Comparison of ENCODE assay signal across 17 mouse cellular contexts in genomic region chr11:34079542-34080464, GRCm38 (mm10). TPM values are rescaled to one million over a fixed set of nuclear protein-coding genes. Genes with fewer than 3 reads are reported as not detected.
DNase-seq lines count a peak whose midpoint lies in the region; ATAC-seq and TF ChIP-seq lines count a peak whose summit lies in the region.
"Had no signal": no experiment of that assay in that cellular context is flagged by ENCODE, and none has a peak within 500 bp of the region (broad histone marks: within the 10 kb centered on the region; RNA-seq: fewer than 3 reads in every experiment).

No protein-coding gene starts in this region.

- peaks cover 6% of the 10 kb centered on the region for H3K4me1 ChIP-seq in hindbrain, embryonic 16.5 days (ENCODE audit: control insufficient read depth, insufficient read depth, low read depth, low read length)

- intact Hi-C loops in left cerebral cortex, adult 2 months (cut with DNase I) = loop anchor here (10.0 kb wide), 1 partner anchor 355 kb away; no protein-coding TSS in a partner anchor

- no peaks in the 10 kb centered on the region for H3K27me3 ChIP-seq in hindbrain, embryonic 16.5 days (replicated peaks; ENCODE audit: control insufficient read depth, insufficient read depth, low read length)
- H3K27me3 ChIP-seq: neural tube, embryonic 12.5 days had no signal

- H3K4me2 ChIP-seq in hindbrain, embryonic 16.5 days (ENCODE audit: low read length) = no peak overlapping the region
- H3K4me2 ChIP-seq: neural tube, embryonic 12.5 days had no signal

- ATAC-seq in hindbrain, embryonic 16.5 days = peak; percentile 71

- H3K27ac ChIP-seq in hindbrain, embryonic 16.5 days (ENCODE audit: low read depth, low read length) = no peak overlapping the region
- no peak overlapping the region for H3K27ac ChIP-seq in left cerebral cortex, adult 2 months
- H3K27ac ChIP-seq: neural tube, embryonic 12.5 days had no signal

- no peaks in the 10 kb centered on the region for H3K36me3 ChIP-seq in hindbrain, embryonic 16.5 days (ENCODE audit: control insufficient read depth, insufficient read depth, low read length)
- H3K36me3 ChIP-seq: neural tube, embryonic 12.5 days had no signal

- no peak for TF ChIP-seq CTCF in left cerebral cortex, adult 2 months (IDR thresholded peaks at IDR 0.05)

- H3K9ac ChIP-seq in hindbrain, embryonic 16.5 days (ENCODE audit: low read depth, low read length) = no peak overlapping the region
- H3K9ac ChIP-seq: neural tube, embryonic 12.5 days had no signal

- H3K4me3 ChIP-seq in hindbrain, embryonic 16.5 days (ENCODE audit: low read length) = no peak overlapping the region
- no peak overlapping the region for H3K4me3 ChIP-seq in left cerebral cortex, adult 2 months
- H3K4me3 ChIP-seq: neural tube, embryonic 12.5 days had no signal

- no peaks in the 10 kb centered on the region for H3K9me3 ChIP-seq in hindbrain, embryonic 16.5 days (ENCODE audit: control insufficient read depth, low read length)
- H3K9me3 ChIP-seq: neural tube, embryonic 12.5 days had no signal

- DNase-seq in cerebellum, postnatal 10 days = peak; percentile 82
- DNase-seq in cerebellum, adult 9-10 months = no peak
- DNase-seq in kidney, postnatal 10 days = peak; percentile 11
- no peak for DNase-seq in kidney, postnatal 4 days
- DNase-seq in adipocyte (ENCODE audit: low spot score) = peak; percentile 25
- no peak for DNase-seq in left cerebral cortex, adult 2 months (ENCODE audit: extremely low spot score in 1 of 2, low spot score in 2 of 2)
- DNase-seq in embryo, embryonic 9.5 days (ENCODE audit: extremely low spot score) = no peak
- DNase-seq: cerebellum, adult 8-10 months; gastrocnemius, postnatal 10 days; kidney, adult 11 months; layer of hippocampus, adult 9-11 months; liver had no signal

- 49% methylated on average over 6 of the region's 6 CpGs for WGBS in hindbrain, embryonic 16.5 days

RNA-seq across cellular contexts. Expression of gene 4930469K13Rik, which starts 18.6 kb away (rescaled TPM):
- 7.9 and 9.6 TPM in 2 replicates for polyA plus RNA-seq in hindbrain, embryonic 16.5 days (2015; fragmentation: Nextera tagmentation; extraction: Ambion mirVana)
- total RNA-seq in left cerebral cortex, adult 2 months (2021) = not detected
- total RNA-seq: ES-E14; gastrocnemius, postnatal 10 days had no signal
- polyA plus RNA-seq: heart, embryonic 16.5 days; small intestine, adult 2 months had no signal

RNA-seq across cellular contexts. Expression of gene Lcp2, which starts 33.1 kb away (rescaled TPM):
- 2.3 TPM in 2 replicates for polyA plus RNA-seq in hindbrain, embryonic 16.5 days (2015; fragmentation: Nextera tagmentation; extraction: Ambion mirVana)
- total RNA-seq in left cerebral cortex, adult 2 months (2021) = 1 to 10 TPM; 3.5 to 3.8 TPM

Comparison
In these comparisons a context has a peak if more than half of its experiments do, and no peak if none do; other contexts are left out.
1. DNase-seq: peak in cerebellum, postnatal 10 days (2 of 2), kidney, postnatal 10 days (single experiment) and adipocyte (single experiment); none in cerebellum, adult 9-10 months (single experiment), kidney, postnatal 4 days (0 of 2), left cerebral cortex, adult 2 months (0 of 2) and embryo, embryonic 9.5 days (single experiment).